Mouse (Mus musculus): ENCODE data around the gene Ncapd2.

Ncapd2 gene

GRCm38 (mm10) chr6:125213715-125214114, 22.2 kb upstream of the Ncapd2 start:
- DNase-seq = no peak

- DNase-seq = no peak
Observed at GRCm38 (mm10) chr6:125213129-125213528, 21.6 kb upstream of the Ncapd2 start.

- no peak for DNase-seq
Observed at GRCm38 (mm10) chr6:125212621-125213020, 21.1 kb upstream of the Ncapd2 start.

- no peak for DNase-seq
Observed at GRCm38 (mm10) chr6:125210436-125210835, 18.9 kb upstream of the Ncapd2 start.

- DNase-seq = no peak
Observed at GRCm38 (mm10) chr6:125197166-125197565, 5.7 kb upstream of the Ncapd2 start.

- DNase-seq = no peak
Observed at GRCm38 (mm10) chr6:125196301-125196700, 4.8 kb upstream of the Ncapd2 start.

GRCm38 (mm10) chr6:125195541-125196075, 4.1 kb upstream of the Ncapd2 start:
- DNase-seq = no peak

GRCm38 (mm10) chr6:125193390-125193789, 1.9 kb upstream of the Ncapd2 start:
- no peak for DNase-seq

GRCm38 (mm10) chr6:125192841-125193240, 1.3 kb upstream of the Ncapd2 start:
- DNase-seq = no peak

GRCm38 (mm10) chr6:125192016-125192714, 664 bp upstream of the Ncapd2 start:
- peak; percentile 96 for DNase-seq

GRCm38 (mm10) chr6:125190816-125191215, 685 bp downstream of the Ncapd2 start:
- DNase-seq = no peak

- no peak for DNase-seq
Observed at GRCm38 (mm10) chr6:125186203-125186602, 5.3 kb downstream of the Ncapd2 start.

- peak; percentile 16 for DNase-seq
Observed at GRCm38 (mm10) chr6:125182133-125182532, 9.4 kb downstream of the Ncapd2 start.

GRCm38 (mm10) chr6:125179601-125180000, 11.9 kb downstream of the Ncapd2 start:
- no peak for DNase-seq

GRCm38 (mm10) chr6:125175469-125175868, 16.0 kb downstream of the Ncapd2 start:
- no peak for DNase-seq

- no peak for DNase-seq
Observed at GRCm38 (mm10) chr6:125173256-125173655, 18.2 kb downstream of the Ncapd2 start.

- no peak for DNase-seq
Observed at GRCm38 (mm10) chr6:125172474-125172873, 19.0 kb downstream of the Ncapd2 start.

- peak; percentile 42 for DNase-seq
Observed at GRCm38 (mm10) chr6:125170194-125170593, 21.3 kb downstream of the Ncapd2 start.

GRCm38 (mm10) chr6:125168086-125168485, 23.4 kb downstream of the Ncapd2 start:
- no peak for DNase-seq

- DNase-seq = peak; percentile 27
Observed at GRCm38 (mm10) chr6:125166861-125167650, 24.4 kb downstream of the Ncapd2 start.

- peak; percentile 91 for DNase-seq
Observed at GRCm38 (mm10) chr6:125166051-125166751, 25.3 kb downstream of the Ncapd2 start, which contains the start of gene Gapdh. TSS of gene Gapdh (minus strand) at chr6:125166467.

GRCm38 (mm10) chr6:125165328-125165891, 26.1 kb downstream of the Ncapd2 start:
- peak; percentile 99 for DNase-seq

All from lung, postnatal 36 days (tissue).